Mouse (Mus musculus): ENCODE measurements around the gene Hnrnpa3. TPM values are rescaled to one million over a fixed set of nuclear protein-coding genes. Genes with fewer than 3 reads are reported as not detected.
A peak's percentile ranks its signal among the peaks of the same experiment; 100 is the strongest.

The Hnrnpa3 gene
- total RNA-seq, 2 experiments from 2014 or later: 279 to 295 TPM

GRCm38 (mm10) chr2:75696371-75696770 lies 37.3 kb downstream of the Hnrnpa3 start:
- intact Hi-C loops (cut with DNase I): no loop called here
- DNase-seq (ENCODE audit: low spot score in 2 of 2): no peak

- intact Hi-C loops (cut with DNase I): no loop called here
- no peak for DNase-seq (ENCODE audit: low spot score in 2 of 2)
Measured at GRCm38 (mm10) chr2:75697222-75697621, 38.2 kb downstream of the Hnrnpa3 start.

- DNase-seq (ENCODE audit: low spot score in 2 of 2): no peak
- intact Hi-C loops (cut with DNase I): no loop called here
Measured at GRCm38 (mm10) chr2:75698007-75698406, 38.9 kb downstream of the Hnrnpa3 start.

- intact Hi-C loops (cut with DNase I): no loop called here
- DNase-seq (ENCODE audit: low spot score in 2 of 2): no peak
Measured at GRCm38 (mm10) chr2:75698874-75699273, 39.8 kb downstream of the Hnrnpa3 start.

GRCm38 (mm10) chr2:75700543-75700942 lies 41.5 kb downstream of the Hnrnpa3 start:
- intact Hi-C loops (cut with DNase I): no loop called here
- no peak for DNase-seq (ENCODE audit: low spot score in 2 of 2)

- no peak for DNase-seq (ENCODE audit: low spot score in 2 of 2)
- intact Hi-C loops (cut with DNase I): no loop called here
Measured at GRCm38 (mm10) chr2:75701207-75701606, 42.1 kb downstream of the Hnrnpa3 start.

- intact Hi-C loops (cut with DNase I): no loop called here
- DNase-seq (ENCODE audit: low spot score in 2 of 2): no peak
Measured at GRCm38 (mm10) chr2:75701822-75702587, 42.9 kb downstream of the Hnrnpa3 start.

- intact Hi-C loops (cut with DNase I): no loop called here
- DNase-seq (ENCODE audit: low spot score in 2 of 2): no peak
Measured at GRCm38 (mm10) chr2:75702588-75702976, 43.5 kb downstream of the Hnrnpa3 start.

GRCm38 (mm10) chr2:75703375-75704181 lies 44.5 kb downstream of the Hnrnpa3 start:
- intact Hi-C loops (cut with DNase I): loop anchor here (1.0 kb wide), 1 partner anchor 44 kb away; the partner anchor contains the start of gene Hnrnpa3
- peak; percentile 66 to 71 for DNase-seq (ENCODE audit: low spot score in 2 of 2)

GRCm38 (mm10) chr2:75704234-75705161 lies 45.4 kb downstream of the Hnrnpa3 start, which contains the start of gene Nfe2l2:
Nfe2l2 (minus strand) TSS chr2:75704641.
- DNase-seq (ENCODE audit: low spot score in 2 of 2): peak; percentile 75 to 90
- intact Hi-C loops (cut with DNase I): no loop called here

GRCm38 (mm10) chr2:75705162-75705752 lies 46.2 kb downstream of the Hnrnpa3 start:
- intact Hi-C loops (cut with DNase I): no loop called here
- peak in 1 of 2 experiments; percentile 3 for DNase-seq (ENCODE audit: low spot score in 2 of 2)

- DNase-seq (ENCODE audit: low spot score in 2 of 2): no peak
- intact Hi-C loops (cut with DNase I): no loop called here
Measured at GRCm38 (mm10) chr2:75706435-75706834, 47.4 kb downstream of the Hnrnpa3 start.

- no peak for DNase-seq (ENCODE audit: low spot score in 2 of 2)
- intact Hi-C loops (cut with DNase I): no loop called here
Measured at GRCm38 (mm10) chr2:75707420-75707819, 48.4 kb downstream of the Hnrnpa3 start.

- intact Hi-C loops (cut with DNase I): no loop called here
- no peak for DNase-seq (ENCODE audit: low spot score in 2 of 2)
Measured at GRCm38 (mm10) chr2:75713083-75713482, 54.0 kb downstream of the Hnrnpa3 start.

GRCm38 (mm10) chr2:75714766-75715165 lies 55.7 kb downstream of the Hnrnpa3 start:
- intact Hi-C loops (cut with DNase I): no loop called here
- DNase-seq (ENCODE audit: low spot score in 2 of 2): no peak

GRCm38 (mm10) chr2:75716046-75717016 lies 57.3 kb downstream of the Hnrnpa3 start:
- no peak for DNase-seq (ENCODE audit: low spot score in 2 of 2)
- intact Hi-C loops (cut with DNase I): no loop called here
